Mouse (Mus musculus) myocyte (in vitro differentiated cells): ENCODE results near the gene Camk1d.

Experiments
- CEBPB ChIP-seq: IDR thresholded peaks from 2 replicates; pipeline ENCODE4 v1.6.1; 2011; ENCODE audit warnings: mild to moderate bottlenecking, moderate library complexity; ENCODE audit not compliant: poor library complexity, insufficient read depth, severe bottlenecking
- E2F4 ChIP-seq: IDR thresholded peaks from one replicate; pipeline ENCODE4 v1.6.1; 2011; ENCODE audit warnings: mild to moderate bottlenecking, control low read depth, moderate library complexity; ENCODE audit not compliant: insufficient read depth
- MAX ChIP-seq: IDR thresholded peaks from one replicate; pipeline ENCODE4 v1.6.1; 2011; ENCODE audit warnings: low read depth, mild to moderate bottlenecking, control low read depth
- MYOD1 ChIP-seq, 3 experiments: IDR thresholded peaks; one replicate each; pipeline ENCODE4 v1.6.1; 2011; ENCODE audit warnings: control low read depth in 2 of 3, low read depth in 2 of 3, mild to moderate bottlenecking in 2 of 3, moderate library complexity in 1 of 3; ENCODE audit not compliant: insufficient read length in 2 of 3, control insufficient read depth in 1 of 3
- MYOG ChIP-seq, 3 experiments: IDR thresholded peaks; one replicate each; pipeline ENCODE4 v1.6.1; 2011; ENCODE audit warnings: control low read depth in 2 of 3, low read depth in 2 of 3, mild to moderate bottlenecking in 2 of 3; ENCODE audit not compliant: insufficient read length in 2 of 3, control insufficient read depth in 1 of 3, insufficient read depth in 1 of 3
- POLR2A ChIP-seq: IDR thresholded peaks from one replicate; pipeline ENCODE4 v1.6.1; 2011; ENCODE audit warnings: low read depth, mild to moderate bottlenecking, control low read depth, moderate library complexity; ENCODE audit not compliant: insufficient read length
- POLR2AphosphoS2 ChIP-seq: IDR thresholded peaks from one replicate; pipeline ENCODE4 v1.6.1; 2011; ENCODE audit warnings: low read depth, control low read depth; ENCODE audit not compliant: insufficient read length
- REST ChIP-seq: IDR thresholded peaks from one replicate; pipeline ENCODE4 v1.6.1; 2011; ENCODE audit warnings: mild to moderate bottlenecking, control low read depth, moderate library complexity; ENCODE audit not compliant: insufficient read depth, insufficient read length
- SRF ChIP-seq: IDR thresholded peaks from one replicate; pipeline ENCODE4 v1.6.1; 2011; ENCODE audit warnings: low read depth; ENCODE audit not compliant: control insufficient read depth, insufficient read length
- TCF12 ChIP-seq: IDR thresholded peaks from one replicate; pipeline ENCODE4 v1.6.1; 2011; ENCODE audit warnings: mild to moderate bottlenecking, control low read depth; ENCODE audit not compliant: poor library complexity, insufficient read depth, severe bottlenecking
- USF1 ChIP-seq: IDR thresholded peaks from one replicate; pipeline ENCODE4 v1.6.1; 2011; ENCODE audit warnings: low read depth, mild to moderate bottlenecking, control low read depth, moderate library complexity

- TF ChIP-seq POLR2A (no peak), MYOD1 (IDR thresholded peaks at IDR 0.05; ENCODE audit: control insufficient read depth in 1 of 3, insufficient read length in 2 of 3, low read depth in 2 of 3) (no peak), MYOG (IDR thresholded peaks at IDR 0.05; ENCODE audit: control insufficient read depth in 1 of 3, insufficient read depth in 1 of 3, insufficient read length in 2 of 3, low read depth in 2 of 3) (no peak), MAX (no peak), TCF12 (no peak), CEBPB (no peak), POLR2AphosphoS2 (no peak), E2F4 (no peak), USF1 (no peak), SRF (no peak), REST (no peak)
Measured at GRCm38 (mm10) chr2:5675431-5676142, 38.7 kb downstream of the Camk1d start.
